Mouse (Mus musculus): ENCODE measurements around the gene Bnc1. TPM values are rescaled to one million over a fixed set of nuclear protein-coding genes. Genes with fewer than 3 reads are reported as not detected.

Gene Bnc1
- polyA plus RNA-seq, 1 experiment, result not detected

- WGBS, result 15% methylated on average over 25 of the region's 25 CpGs
- H3K4me3 ChIP-seq (replicated peaks; ENCODE audit: control insufficient read depth, low read depth, low read length), result no peak overlapping the region
- no peaks in the 10 kb centered on the region; the same call in 1 of the 2 replicates for H3K4me1 ChIP-seq (ENCODE audit: control insufficient read depth, insufficient read depth, low read length)
- TF ChIP-seq CTCF (IDR thresholded peaks at IDR 0.05; ENCODE audit: control insufficient read depth, insufficient read depth, low read length) (no peak), POLR2A (IDR thresholded peaks at IDR 0.05; ENCODE audit: borderline replicate concordance, control insufficient read depth, low read depth, low read length) (no peak)
- H3K27ac ChIP-seq (ENCODE audit: control insufficient read depth, insufficient read depth, low read depth, low read length, poor library complexity), result no peak overlapping the region
Observed at GRCm38 (mm10) chr7:82016751-82017710, 24.9 kb upstream of the Bnc1 start.

DNA sequence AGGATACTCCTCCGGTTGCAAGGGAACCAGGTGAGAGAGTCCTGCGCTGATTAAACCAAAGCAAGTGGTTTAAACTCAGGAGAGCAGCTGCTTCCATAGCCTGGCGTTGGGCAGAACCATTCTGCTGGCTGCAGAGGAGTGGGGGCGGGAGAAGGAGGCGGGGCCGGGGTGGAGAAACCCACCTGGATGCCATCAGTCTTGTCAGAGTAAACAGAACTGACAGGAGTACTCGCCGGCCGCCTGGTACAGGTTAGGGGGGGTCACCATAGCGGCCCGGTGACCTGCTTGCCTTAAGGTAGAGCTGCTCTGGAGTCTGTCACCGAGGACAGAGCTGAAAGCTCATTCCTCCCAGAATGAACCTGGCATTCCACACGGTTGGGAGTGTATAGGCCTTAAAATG, 20.4 kb upstream of the Bnc1 start:
- Histone ChIP-seq H3K4me3 (replicated peaks; ENCODE audit: control insufficient read depth, low read depth, low read length) (no peak overlapping the region), H3K27ac (ENCODE audit: control insufficient read depth, insufficient read depth, low read depth, low read length, poor library complexity) (no peak overlapping the region), H3K4me1 (ENCODE audit: control insufficient read depth, insufficient read depth, low read length) (no peaks in the 10 kb centered on the region)
- TF ChIP-seq POLR2A (IDR thresholded peaks at IDR 0.05; ENCODE audit: borderline replicate concordance, control insufficient read depth, low read depth, low read length) (no peak), CTCF (IDR thresholded peaks at IDR 0.05; ENCODE audit: control insufficient read depth, insufficient read depth, low read length) (no peak)
- 43% methylated on average over 13 of the region's 13 CpGs for WGBS

DNA sequence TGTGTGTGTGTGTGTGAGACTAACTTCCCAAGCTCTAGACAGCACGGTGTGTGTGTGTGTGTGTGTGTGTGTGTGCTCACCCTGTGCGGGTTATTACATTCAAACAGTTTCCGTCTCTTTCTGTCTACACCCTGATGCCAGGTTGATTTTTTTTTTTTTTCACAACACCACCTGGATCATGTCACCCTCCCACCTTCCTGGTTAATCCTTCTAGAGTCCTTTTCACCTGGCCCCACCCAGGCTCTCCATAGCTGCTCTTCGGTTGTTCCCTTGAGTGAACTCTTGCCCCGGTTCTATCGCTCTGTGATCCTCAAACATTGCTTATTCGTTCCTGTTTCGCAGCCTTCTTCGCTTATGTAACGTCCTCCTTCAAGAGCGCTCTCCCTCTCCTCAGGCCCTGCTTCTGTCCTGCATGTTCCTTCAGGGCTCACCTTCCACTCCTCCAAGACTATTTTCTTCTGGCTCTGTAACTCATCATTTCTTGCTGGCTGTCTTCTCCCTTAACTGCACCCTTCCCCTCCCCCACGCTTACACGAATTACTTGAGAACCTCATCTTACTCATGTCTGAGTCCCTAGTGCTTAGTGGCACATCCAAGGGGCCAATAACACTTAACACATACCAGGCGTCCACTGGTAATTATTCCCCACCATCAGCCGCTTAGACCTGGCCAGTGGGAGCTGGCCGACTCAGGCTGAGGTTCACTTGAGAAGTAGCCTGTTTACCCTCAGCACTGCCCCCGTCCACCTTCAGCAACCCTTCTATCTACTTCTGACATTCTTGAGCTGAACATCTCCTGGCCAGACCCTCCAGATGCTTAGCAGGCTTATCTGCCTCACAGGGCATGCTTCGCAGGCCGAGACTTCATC, 19.7 kb upstream of the Bnc1 start:
- Histone ChIP-seq H3K4me1 (ENCODE audit: control insufficient read depth, insufficient read depth, low read length) (no peaks in the 10 kb centered on the region), H3K4me3 (replicated peaks; ENCODE audit: control insufficient read depth, low read depth, low read length) (no peak overlapping the region), H3K27ac (ENCODE audit: control insufficient read depth, insufficient read depth, low read depth, low read length, poor library complexity) (no peak overlapping the region)
- no peak for TF ChIP-seq CTCF (IDR thresholded peaks at IDR 0.05; ENCODE audit: control insufficient read depth, insufficient read depth, low read length)
- TF ChIP-seq POLR2A (IDR thresholded peaks at IDR 0.05; ENCODE audit: borderline replicate concordance, control insufficient read depth, low read depth, low read length), result no peak
- 67% methylated on average over 19 of the region's 19 CpGs for whole genome bisulfite sequencing

DNA sequence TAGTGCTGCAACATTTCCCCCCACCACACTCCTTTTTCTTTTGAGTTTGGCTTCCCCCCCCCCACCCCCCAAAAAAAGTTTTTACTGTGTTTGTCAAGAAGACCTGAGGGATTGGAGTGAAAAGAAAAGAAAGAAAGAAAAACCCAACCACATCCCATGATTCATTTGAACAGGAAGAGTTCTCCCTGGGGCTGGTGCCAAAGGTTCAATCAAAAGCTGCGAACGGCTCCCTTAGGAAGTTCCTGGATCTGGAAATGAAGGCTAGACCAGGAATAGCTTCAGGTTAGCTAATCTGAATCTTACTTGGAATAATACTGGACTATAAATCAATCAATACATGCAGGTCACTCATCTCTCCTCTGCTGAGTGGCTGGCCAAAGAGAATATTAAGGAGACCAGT, 15.1 kb upstream of the Bnc1 start:
- TF ChIP-seq CTCF (IDR thresholded peaks at IDR 0.05; ENCODE audit: control insufficient read depth, insufficient read depth, low read length), result no peak
- TF ChIP-seq POLR2A (IDR thresholded peaks at IDR 0.05; ENCODE audit: borderline replicate concordance, control insufficient read depth, low read depth, low read length), result no peak
- H3K27ac ChIP-seq (ENCODE audit: control insufficient read depth, insufficient read depth, low read depth, low read length, poor library complexity), result no peak overlapping the region
- H3K4me3 ChIP-seq (replicated peaks; ENCODE audit: control insufficient read depth, low read depth, low read length), result no peak overlapping the region
- WGBS, result 59% methylated on average over 2 of the region's 2 CpGs
- no peaks in the 10 kb centered on the region for H3K4me1 ChIP-seq (ENCODE audit: control insufficient read depth, insufficient read depth, low read length)

GRCm38 (mm10) chr7:82004228-82004627, 12.1 kb upstream of the Bnc1 start:
- TF ChIP-seq POLR2A (IDR thresholded peaks at IDR 0.05; ENCODE audit: borderline replicate concordance, control insufficient read depth, low read depth, low read length) (no peak), CTCF (IDR thresholded peaks at IDR 0.05; ENCODE audit: control insufficient read depth, insufficient read depth, low read length) (no peak)
- no peaks in the 10 kb centered on the region for H3K4me1 ChIP-seq (ENCODE audit: control insufficient read depth, insufficient read depth, low read length)
- no peak overlapping the region for H3K27ac ChIP-seq (ENCODE audit: control insufficient read depth, insufficient read depth, low read depth, low read length, poor library complexity)
- WGBS, result 64% methylated on average over 2 of the region's 2 CpGs
- H3K4me3 ChIP-seq (replicated peaks; ENCODE audit: control insufficient read depth, low read depth, low read length), result no peak overlapping the region

DNA sequence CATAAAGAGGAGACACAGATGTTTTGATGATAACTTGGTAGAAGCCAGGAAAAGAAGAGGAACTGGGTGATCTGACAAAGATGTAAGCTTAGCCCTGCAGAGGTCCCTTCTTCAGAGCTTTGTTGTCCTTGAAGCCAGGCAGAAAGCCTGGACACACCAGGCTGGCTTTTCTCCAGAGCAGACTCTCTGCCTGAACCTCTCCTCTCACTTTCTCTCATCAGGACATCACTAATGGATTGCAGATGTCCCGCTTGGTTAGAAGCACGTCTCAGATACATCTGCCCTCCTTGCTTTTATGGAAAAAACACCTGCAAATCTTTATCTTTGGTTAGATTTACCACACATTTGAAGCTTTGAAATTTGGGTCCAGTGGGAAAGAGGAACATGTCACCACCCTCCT, 7.7 kb upstream of the Bnc1 start:
- Histone ChIP-seq H3K4me3 (replicated peaks; ENCODE audit: control insufficient read depth, low read depth, low read length) (no peak overlapping the region), H3K27ac (ENCODE audit: control insufficient read depth, insufficient read depth, low read depth, low read length, poor library complexity) (no peak overlapping the region), H3K4me1 (ENCODE audit: control insufficient read depth, insufficient read depth, low read length) (no peaks in the 10 kb centered on the region)
- TF ChIP-seq CTCF (IDR thresholded peaks at IDR 0.05; ENCODE audit: control insufficient read depth, insufficient read depth, low read length) (no peak), POLR2A (IDR thresholded peaks at IDR 0.05; ENCODE audit: borderline replicate concordance, control insufficient read depth, low read depth, low read length) (no peak)
- 66% methylated on average over 2 of the region's 2 CpGs for WGBS

DNA sequence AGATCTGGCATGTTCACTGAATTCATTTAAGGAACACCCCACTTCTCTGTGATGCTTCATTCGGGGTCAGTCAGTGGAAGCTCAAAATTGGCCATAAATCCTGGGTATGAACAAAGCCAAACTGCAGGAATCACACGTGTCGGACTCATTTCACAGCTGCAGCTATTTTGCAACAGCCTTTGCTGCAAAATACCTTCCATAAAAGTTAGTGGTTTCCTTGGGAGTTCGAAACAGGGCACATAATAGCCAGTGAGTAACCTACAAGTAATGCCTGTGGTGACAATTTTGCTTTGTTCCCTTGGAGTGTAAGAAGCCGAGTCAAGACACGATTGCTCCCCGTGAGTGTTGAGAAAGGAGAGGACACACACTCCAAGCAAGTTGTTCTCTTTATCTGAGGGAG, 7.3 kb upstream of the Bnc1 start:
- H3K4me1 ChIP-seq (ENCODE audit: control insufficient read depth, insufficient read depth, low read length), result no peaks in the 10 kb centered on the region
- TF ChIP-seq CTCF (IDR thresholded peaks at IDR 0.05; ENCODE audit: control insufficient read depth, insufficient read depth, low read length) (no peak), POLR2A (IDR thresholded peaks at IDR 0.05; ENCODE audit: borderline replicate concordance, control insufficient read depth, low read depth, low read length) (no peak)
- WGBS, result 52% methylated on average over 7 of the region's 7 CpGs
- no peak overlapping the region for H3K27ac ChIP-seq (ENCODE audit: control insufficient read depth, insufficient read depth, low read depth, low read length, poor library complexity)
- no peak overlapping the region for H3K4me3 ChIP-seq (replicated peaks; ENCODE audit: control insufficient read depth, low read depth, low read length)

DNA sequence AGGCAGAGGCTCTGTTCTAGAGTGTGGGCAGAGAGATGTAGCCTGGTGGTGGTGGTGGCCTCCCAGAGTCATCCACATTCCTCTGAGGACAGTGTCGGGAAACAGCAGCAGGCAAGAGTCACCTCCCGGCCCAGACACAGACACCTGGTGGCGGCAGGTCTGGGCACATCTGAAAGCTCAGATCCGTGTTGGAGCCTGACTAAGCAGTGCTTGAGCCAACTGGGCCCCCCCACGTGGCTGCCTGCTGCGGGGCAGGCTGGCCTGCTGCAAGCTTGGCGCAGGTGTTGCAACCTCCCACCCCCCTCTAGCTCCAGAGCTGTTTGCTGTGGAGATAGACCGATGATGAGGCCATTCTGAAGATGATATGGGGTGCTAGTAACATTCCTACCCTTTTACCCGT, 3.9 kb upstream of the Bnc1 start:
- Histone ChIP-seq H3K4me3 (replicated peaks; ENCODE audit: control insufficient read depth, low read depth, low read length) (no peak overlapping the region), H3K4me1 (ENCODE audit: control insufficient read depth, insufficient read depth, low read length) (no peaks in the 10 kb centered on the region), H3K27ac (ENCODE audit: control insufficient read depth, insufficient read depth, low read depth, low read length, poor library complexity) (no peak overlapping the region)
- WGBS, result 33% methylated on average over 9 of the region's 9 CpGs
- TF ChIP-seq CTCF (IDR thresholded peaks at IDR 0.05; ENCODE audit: control insufficient read depth, insufficient read depth, low read length) (no peak), POLR2A (IDR thresholded peaks at IDR 0.05; ENCODE audit: borderline replicate concordance, control insufficient read depth, low read depth, low read length) (no peak)

Measured in bone marrow, adult 2 months (tissue).